Mouse (Mus musculus) adrenal gland, adult 2 months (tissue): ENCODE data around the gene Tgfb1i1. TPM values are rescaled to one million over a fixed set of nuclear protein-coding genes. Genes with fewer than 3 reads are reported as not detected.

Source experiments
- DNase-seq: peaks from one replicate; pipeline ENCODE4 v3.0.0; 2021
- long read RNA-seq: library from polyadenylated mRNA; stranded (forward); transcript quantifications from one replicate; pipeline ENCODE4 v2.0.0, GENCODE M21; 2021
- polyA plus RNA-seq: library from polyadenylated mRNA; depleted of rRNA; stranded (reverse); fragments of >200 nt; gene quantifications from 2 replicates; pipeline ENCODE4 v1.2.3, GENCODE M21; 2012; rRNA removed
- total RNA-seq, 2 experiments: library from RNA; stranded (reverse); gene quantifications; 2 replicates each; pipeline ENCODE4 v1.2.3; 2021

Gene Tgfb1i1
- total RNA-seq (10 to 100 TPM; 24.0 to 30.2 TPM), polyA plus RNA-seq (35.1 and 35.8 TPM in 2 replicates)
- long read RNA-seq, transcript Tgfb1i1-207 (11 exons, 1,746 nt) = major isoform, 5 of 16 reads
- long read RNA-seq, transcript Tgfb1i1-204 (10 exons, 3,788 nt) = major isoform, 5 of 16 reads
- long read RNA-seq, partial matches to known transcripts = 2 of 16 reads
- long read RNA-seq, other reads (novel, unspliced or antisense) = 2 of 16 reads

DNA sequence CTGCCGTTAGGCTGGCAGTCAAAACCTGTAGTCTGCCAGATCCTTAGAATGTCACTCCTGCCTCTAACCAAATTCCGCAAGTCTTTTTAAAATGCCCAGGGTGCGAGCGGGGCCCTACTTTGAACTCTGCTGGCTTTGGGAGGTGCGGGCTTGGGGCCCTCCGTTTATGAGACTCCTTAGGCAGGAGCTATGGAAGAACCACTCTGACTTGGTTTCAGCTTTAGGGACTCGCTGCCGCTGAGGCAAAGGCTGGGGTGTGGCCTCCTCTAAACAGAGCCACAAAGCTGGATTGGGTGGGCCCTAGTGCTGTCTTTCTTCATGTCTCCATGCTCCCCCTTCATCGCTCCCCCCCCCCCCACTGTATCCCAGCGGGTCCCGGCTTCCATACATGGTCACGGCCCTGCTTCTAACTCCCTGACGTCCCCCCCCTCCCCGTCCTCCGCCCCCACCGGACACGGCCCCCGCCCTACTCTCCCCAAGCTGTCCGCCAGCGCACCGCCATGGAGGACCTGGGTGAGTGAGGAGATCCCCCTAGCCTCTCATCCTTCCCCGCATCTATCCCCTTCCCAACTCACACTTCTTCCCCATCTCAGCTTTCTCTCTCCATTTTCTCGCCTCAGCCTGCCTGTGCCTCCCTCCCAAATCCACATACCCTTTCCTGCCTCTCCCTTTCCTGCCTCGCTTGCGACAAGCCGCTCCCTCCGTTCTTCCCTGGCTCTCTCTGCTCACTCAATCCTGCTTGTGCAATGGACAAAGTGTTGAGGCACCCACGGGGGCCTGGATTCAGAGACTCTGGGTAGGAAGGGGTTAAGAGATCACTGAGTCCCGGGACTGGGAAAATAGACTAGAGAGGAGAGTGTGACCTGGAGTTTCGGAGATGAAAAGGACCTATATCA is at the start of gene Tgfb1i1:
TSS of gene Tgfb1i1 (plus strand) at position 317 of the 896 bp plus-strand sequence.
- DNase-seq = peak; percentile 58

DNA sequence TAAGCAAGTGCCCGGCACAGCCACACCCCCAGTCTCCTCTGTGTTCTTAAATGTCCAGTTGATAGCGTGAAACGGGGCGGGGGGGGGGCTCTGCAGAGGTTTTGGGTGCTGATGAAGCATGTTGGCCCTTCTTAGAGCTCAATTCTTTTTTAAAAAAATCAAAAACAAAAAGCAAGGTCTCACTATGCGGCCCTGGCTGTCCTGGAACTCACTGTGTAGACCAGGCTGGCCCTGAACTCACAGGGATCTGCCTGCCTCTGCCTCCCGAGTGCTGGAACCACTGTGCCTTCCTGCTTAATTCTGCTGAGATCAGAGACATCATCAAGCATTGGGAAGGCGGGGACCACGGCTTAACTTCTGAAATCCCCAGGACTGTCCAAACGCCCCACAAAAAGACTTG is 45.0 kb upstream of the Tgfb1i1 start:
- no peak for DNase-seq

DNA sequence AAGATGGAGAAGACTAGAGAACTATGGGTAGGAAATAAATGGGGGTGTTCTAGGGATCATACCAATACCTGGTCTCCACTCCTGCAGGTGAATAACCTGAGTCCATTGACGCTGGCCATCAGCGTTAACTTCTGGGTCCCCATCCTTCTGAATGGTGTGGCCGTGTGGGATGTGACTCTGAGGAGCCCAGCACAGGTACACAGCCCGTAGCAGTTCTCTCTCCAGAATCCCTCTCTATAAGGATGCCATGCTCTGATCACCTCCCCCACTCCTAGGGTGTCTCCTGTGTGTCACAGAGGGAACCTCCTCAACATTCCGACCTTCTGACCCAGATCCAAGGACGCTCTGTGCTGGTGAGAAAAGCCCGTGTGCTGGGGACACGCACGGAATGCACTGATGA is 43.5 kb upstream of the Tgfb1i1 start:
- no peak for DNase-seq

DNA sequence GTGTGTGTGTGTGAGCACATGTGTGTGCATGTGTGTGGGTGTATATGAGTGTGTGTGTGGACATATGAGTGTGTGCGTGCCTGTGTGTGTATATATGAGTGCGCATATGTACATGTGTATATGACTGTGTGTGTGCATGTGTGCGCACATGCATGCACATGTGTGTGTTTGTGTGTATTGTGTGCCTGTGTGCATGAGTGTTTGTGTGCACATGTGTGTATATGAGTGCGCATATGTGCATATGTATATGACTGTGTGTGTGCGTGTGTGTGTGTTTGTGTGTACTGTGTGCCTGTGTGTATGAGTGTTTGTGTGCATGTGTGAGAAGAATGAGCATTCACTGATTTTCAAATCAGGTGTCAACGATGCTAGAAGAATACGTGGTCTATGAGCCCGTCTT is 42.4 kb upstream of the Tgfb1i1 start:
- no peak for DNase-seq

DNA sequence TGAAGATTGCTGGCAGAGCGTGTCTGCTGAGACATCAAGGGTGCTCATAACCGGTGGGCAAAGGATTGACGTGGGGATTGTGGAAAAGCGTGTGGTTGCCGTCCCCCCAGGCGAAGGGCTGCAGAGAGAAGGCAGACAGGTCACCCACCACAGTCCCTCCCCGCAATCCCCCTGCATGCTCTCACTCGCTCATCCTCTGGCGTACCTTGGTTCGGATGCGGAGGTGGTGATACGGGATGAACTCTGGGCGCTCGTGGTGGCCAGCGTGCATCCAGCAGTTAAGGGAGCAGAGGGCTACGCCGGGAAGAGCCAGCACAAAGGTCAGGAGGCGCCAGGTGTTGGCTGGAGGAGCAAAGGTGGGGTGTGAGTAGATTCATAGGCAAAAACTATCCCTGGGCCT is 40.9 kb upstream of the Tgfb1i1 start:
- DNase-seq = no peak

DNA sequence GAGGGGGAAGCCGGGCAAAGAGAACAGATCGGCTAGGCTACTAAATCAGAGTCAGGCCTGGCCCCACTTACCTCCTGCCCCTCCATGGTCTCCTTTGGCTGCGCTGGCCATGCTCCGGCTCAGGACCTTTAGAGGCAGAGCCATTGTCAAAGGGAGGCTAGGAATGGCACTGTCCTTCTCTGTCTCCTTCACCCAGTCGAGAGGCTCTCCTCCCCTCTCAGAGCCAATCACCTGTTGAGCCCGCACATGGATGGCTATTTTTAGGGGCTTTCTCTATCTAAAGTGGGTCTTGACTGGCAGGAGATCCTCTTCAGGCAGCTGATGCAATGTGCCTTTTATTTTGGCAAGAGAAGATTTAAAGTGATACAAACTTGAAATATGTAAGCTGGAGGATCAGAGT is 40.5 kb upstream of the Tgfb1i1 start, which contains the start of gene Cox6a2:
TSS of gene Cox6a2 (minus strand) at position 236 of the 400 bp plus-strand sequence.
- DNase-seq = no peak

DNA sequence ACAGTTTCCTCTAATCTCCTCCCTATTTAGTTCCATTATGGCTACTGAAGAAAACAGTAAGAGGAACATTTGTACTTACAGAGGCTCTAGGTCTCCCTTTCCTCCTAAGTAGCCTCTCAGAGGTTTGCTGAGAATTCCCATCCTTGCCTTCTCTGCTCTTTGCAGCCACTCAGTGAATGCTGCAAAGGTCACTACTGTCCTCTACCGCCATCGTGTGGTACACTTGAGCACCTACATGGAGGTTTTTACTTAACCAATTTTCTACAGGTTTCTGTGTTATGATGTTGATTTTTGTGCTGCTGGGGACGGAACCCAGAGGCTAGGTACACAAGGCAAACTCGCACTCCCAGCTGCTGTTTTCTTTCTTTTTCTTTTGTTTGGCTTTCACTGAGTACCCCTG is 38.4 kb upstream of the Tgfb1i1 start:
- peak; percentile 46 for DNase-seq

DNA sequence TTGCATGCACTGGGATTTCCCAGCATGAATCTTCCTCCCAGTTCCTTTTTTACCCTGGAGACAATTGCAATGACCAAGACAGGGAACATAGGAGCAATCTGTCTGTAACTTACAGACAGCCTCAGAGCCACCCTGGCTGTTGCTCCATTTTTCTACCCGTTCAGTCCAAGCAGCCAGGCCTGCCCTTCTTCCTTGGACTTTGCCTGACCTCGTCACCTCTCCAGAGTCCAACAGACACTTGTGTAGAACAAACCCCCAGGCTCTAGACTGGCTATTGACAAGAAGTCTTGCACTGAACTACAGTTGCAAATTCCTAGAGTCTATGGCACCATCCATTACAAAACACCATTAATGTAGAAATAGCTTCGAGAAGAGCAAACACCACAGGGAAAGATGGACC is 36.8 kb upstream of the Tgfb1i1 start:
- no peak for DNase-seq

DNA sequence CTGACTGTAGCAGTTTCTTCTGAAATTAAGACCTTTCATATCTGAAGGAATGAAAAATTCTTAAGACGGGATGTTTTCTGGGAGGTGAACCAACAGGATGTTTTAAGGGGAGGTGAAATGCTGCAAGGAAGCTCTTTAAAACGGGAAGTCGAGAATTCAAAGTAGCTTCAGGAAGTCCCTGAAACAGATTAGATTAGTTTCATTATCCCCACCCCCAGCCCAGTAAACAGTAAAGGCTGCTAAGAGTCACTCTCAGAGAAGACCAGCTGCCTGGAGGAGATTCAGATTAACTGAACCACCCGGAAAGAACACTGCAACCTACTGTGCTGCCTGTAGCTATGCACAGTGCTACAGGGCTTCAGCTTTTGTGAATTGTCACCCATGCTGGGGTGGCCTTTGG is 26.7 kb upstream of the Tgfb1i1 start:
- no peak for DNase-seq

DNA sequence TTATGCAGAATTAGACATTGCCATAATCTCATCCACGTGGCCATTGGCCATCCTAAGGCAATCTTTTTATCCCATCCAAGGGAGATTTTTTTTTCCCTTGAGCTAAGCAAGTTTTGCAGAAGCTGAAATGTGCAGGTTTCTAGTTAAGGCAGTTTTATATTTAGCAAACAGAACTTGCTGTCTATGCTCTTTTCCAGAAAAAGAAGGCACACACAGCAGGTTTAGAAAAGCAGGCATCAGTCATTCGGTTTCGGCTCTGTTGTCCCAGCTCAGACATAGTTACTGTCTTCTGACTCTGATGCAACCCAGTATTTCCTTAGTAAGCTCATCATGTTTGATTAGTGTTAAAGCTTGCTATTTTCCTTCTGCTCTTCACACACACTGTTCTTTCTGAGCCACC is 25.7 kb upstream of the Tgfb1i1 start:
- DNase-seq = no peak

DNA sequence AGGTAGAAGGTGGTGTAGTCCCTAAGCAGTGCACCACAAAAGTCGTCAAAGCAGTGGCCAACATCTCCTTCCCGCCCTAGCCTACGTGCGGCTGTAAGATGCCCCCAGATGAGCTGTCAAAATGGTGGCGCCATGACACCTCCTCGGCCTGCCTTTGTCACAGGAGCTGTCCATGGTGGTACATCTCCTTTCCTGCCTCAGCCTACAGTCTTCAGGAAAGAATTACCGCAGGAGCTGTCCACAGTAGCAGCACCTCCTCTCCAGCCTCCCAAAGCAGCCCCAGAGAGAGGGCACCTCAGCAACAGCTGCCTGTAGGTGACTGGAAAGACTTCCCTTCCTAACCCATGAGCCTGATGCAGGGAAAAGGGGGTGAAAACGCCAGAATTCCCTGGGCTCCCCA is 14.9 kb upstream of the Tgfb1i1 start:
- DNase-seq = no peak

DNA sequence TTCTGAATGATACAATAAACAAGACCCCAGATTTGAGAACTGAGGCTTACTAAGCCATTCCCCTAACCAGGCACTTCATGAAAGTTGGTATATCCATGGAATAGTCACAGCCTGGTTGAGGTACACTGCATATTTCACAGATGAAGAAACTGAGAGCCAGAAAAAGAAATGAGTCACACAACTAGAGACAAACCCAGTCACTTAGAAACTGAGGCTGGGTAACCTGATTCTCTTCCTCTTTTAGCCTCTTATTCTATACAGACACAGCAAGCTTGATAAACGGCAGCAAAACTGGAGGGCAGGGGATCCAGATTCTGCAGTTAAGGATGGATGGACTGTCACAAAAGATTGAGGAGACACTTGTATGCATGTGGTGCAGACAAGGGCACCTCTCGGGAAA is 11.8 kb upstream of the Tgfb1i1 start:
- no peak for DNase-seq

DNA sequence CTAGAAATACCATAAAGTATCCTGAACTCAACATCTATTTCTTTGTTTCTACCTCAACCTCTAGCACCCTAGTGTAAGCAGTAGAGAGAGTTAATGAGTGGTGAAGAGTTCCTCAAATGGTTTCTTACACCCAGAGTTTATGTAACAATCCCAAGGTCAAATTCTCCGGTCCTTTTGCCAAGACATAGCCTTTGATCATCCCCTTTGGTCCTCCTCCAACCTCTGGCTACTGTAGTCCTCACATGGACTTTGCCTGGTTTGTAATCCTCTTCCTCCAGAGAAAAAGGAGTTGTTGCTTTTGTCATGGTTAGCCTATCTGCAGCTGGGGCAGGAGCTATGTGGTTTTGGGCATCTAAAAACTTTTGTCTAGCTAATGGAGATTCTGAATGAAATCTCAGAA is 11.1 kb upstream of the Tgfb1i1 start:
- peak; percentile 40 for DNase-seq

DNA sequence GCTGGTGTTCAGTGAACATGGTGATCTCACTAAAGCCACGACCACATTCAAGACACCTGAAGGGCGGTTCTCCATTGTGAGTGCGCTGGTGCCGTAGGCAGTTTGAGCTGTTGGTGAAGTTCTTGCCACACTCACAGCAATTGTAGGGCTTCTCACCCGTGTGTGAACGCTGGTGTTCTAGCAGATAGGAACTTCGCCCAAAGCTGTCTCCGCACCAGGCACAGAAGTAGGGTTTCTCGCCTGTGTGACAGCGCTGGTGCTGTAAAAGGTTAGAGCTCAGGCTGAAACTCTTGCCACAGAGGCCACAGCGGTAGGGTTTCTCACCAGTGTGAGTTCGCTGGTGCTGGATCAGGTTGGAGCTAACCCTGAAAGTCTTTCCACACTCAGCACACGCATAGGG is 10.2 kb upstream of the Tgfb1i1 start:
- no peak for DNase-seq

DNA sequence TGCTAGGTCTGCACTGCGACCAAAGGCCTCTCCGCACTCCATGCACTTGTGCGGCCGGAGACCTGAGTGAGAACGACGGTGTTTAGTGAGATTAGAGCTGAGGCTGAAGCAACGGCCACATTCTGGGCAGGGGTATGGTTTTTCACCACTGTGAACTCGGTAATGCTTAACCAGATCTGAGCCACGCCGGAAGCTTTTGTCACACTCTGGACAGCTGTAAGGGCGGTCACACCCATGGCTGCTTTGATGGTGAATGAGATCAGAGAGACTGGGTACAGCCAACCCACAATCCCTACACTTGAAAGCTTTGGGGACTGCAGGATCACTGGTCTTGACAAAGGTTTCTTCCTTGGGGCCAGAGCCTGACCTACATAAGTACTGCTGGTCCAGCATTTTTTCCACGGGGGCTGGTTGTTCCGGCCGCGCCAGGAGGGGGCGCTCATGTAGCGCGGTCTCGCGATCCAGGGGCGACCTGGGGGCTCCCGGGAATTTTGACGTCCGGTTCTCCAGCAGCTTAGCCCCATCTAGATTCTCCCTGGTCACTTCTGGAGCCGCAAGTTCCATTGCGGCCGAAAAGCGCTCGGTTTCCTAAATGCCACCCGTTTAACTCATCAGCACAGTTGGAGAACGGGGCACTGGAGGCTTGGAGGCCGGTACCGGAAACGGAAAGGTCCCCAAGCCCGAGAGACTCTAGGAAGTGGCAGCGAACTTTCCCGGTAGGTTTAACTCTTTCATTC is 9.6 kb upstream of the Tgfb1i1 start, which contains the start of gene Armc5:
TSS of gene Armc5 (plus strand) at position 487 of the 737 bp plus-strand sequence.
- peak; percentile 90 for DNase-seq

DNA sequence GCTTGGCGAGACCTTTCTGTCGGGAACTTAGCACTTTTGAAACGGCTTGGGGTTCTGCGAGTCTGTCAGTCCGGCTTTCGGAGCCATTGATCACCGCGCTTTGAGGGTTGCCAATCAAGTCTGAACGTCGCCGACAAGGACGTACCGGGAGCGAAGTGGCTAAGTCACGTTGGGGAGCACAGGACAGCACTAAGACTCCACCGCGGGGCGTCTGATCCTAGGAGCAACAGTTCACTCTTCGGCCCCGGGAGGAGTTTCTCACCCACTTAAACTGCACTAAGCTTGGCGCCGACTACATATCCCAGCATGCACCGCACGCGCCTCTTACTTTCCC is 9.1 kb upstream of the Tgfb1i1 start:
- DNase-seq = no peak

DNA sequence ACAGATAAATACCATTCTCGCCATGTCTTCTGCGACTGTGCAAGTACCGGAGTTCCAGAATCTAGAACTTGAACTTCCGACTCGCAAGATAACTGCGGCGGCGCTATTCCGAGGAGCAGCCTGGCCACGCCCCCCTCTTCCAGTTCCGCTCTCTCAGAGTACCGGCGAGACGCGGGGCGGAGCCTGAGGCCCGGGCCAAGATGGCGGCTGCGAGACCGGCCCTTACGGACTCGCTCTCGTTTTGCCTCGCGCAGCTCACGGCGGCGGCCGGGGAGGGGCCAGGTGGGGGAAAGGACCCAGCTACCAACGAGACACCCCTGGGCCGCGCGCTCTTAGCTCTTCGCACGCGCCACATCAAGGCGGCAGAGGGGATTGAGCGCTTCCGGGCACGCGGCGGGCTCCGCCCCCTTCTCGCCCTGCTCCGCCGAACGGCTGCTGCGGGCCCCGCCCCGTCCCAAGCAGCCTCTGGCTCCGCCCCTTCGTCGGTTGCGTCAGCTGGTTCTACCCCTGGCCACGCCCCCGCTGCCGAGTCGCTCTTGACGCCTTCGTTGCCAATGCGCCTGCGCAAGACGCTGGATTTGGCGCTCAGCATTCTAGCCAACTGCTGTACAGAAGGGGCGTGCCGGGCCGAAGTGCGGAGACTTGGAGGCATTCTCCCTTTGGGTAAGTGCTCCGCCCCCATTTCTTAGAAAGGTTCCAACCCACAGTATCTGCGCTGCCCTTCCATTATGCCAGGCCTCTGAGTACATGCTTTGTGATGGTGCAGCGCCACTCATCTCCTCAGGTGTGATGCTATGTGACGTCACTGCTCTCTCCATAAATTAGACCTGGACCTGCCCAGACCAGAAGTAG is 8.5 kb upstream of the Tgfb1i1 start, which contains the start of gene 9130023H24Rik:
TSS of gene 9130023H24Rik (minus strand) at position 105 of the 852 bp plus-strand sequence.
- peak; percentile 100 for DNase-seq

DNA sequence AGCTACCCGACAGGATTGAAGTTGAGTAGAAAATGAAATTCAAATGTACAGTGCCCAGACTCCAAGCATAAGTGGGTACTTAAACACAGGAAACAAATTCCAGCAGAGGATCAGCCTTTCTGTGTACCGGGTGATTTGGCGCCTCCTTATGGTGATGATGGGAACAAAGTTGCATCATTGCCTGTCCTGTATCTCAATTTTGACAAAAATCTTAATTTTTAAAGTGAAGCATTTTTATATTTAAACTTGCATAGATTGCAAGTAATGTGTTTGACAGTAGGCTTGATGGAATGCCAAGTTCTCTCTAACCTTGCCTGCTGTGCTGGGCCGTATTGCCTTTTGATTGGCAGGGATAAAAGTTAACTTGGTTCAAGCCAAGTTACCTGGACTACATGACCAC is 7.6 kb upstream of the Tgfb1i1 start:
- DNase-seq = no peak

DNA sequence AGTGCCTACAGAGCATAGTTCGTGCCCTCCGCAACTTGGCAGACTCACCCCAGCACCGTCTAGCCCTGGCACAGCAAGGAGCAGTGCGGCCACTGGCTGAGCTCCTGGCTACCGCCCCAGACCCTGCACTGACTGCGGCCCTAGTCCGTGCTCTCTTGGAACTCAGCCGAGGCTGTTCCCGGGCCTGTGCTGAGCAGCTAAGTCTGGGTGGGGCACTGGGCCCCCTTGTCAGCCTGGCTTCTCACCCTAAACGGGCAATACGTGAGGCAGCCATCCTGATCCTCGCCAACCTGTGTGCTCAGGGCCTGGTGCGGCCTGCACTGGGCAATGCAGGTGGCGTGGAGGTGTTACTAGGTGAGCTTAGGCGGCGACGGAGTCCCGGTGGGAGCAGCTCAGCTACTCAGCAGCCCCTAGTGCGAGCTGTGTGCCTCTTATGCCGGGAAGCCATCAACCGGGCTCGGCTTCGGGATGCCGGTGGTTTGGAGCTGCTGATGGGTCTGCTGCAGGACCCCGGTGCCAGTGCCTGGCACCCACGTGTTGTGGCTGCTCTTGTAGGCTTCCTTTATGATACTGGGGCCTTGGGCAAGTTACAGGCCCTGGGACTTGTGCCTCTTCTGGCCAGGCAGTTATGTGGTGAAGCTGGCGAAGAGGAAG is 6.4 kb upstream of the Tgfb1i1 start:
- DNase-seq = no peak

DNA sequence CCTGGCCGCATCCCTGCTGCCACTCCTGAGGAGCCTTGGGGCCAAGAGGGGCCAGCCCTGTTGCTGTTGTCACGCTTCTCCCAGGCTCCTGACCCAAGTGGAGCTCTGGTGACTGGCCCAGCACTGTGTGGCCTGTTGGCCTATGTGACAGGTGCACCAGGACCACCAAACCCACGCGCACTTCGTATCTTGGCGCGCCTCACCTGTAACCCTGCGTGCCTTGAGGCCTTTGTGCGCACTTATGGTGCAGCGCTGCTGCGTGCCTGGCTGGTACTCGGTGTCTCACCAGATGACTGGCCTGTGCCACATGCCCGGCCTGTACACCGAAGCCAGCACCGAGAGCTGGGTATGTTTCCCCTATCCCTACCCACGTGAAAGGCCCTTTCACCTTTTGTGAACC is 4.3 kb upstream of the Tgfb1i1 start:
- no peak for DNase-seq

DNA sequence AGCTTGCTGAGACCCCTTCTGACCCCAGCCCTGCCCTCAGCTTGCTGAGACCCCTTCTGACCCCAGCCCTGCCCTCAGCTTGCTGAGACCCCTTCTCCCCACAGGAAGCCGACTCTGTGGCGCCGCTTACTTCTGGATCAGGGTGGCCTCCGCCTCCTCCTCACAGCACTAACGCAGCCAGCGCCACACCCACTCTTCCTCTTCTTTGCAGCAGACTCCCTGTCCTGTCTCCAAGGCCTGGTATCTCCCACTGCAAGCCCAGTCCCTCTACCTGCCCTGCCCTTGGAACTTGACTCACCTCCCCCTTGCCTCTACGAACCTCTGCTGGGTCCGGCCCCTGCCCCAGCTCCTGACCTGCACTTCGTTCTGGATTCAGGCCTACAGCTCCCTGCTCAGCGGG is 2.7 kb upstream of the Tgfb1i1 start:
- no peak for DNase-seq
